Mouse (Mus musculus): Measurements from ENCODE around the gene Nab1.

DNA sequence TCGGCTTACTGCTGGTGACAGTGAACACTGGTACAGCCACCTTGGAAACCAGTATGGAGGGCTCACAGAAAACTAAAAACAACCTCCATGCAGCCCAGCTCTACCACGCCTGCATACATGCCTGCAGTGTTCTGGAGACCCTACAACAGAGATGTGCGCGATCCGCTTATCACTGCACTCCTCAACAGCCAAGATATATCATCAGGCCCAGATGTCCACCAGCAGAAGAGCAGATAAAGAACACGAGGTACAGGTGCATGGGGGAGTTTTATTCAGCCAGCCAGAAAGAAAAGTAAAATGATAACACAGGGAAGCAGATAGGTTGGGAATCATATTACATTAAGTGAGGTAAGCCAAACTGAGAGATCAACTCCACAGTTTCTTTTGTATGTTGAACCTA, 37.2 kb downstream of the Nab1 start:
- TF ChIP-seq CTCF (IDR thresholded peaks at IDR 0.05; ENCODE audit: low read depth, low read length) (no peak), POLR2A (IDR thresholded peaks at IDR 0.05; ENCODE audit: extremely low read depth, insufficient read depth, low read length) (no peak)
